Mouse (Mus musculus): ENCODE measurements around the gene Adamtsl3. TPM values are rescaled to one million over a fixed set of nuclear protein-coding genes. Genes with fewer than 3 reads are reported as not detected.
"Not testable (repeated sequence)": the region's sequence is repeated elsewhere in the genome, so short reads cannot be mapped to it uniquely, and the experiment has no call there.

Adamtsl3 gene
- polyA plus RNA-seq, 1 experiment: 0.20 TPM

DNA sequence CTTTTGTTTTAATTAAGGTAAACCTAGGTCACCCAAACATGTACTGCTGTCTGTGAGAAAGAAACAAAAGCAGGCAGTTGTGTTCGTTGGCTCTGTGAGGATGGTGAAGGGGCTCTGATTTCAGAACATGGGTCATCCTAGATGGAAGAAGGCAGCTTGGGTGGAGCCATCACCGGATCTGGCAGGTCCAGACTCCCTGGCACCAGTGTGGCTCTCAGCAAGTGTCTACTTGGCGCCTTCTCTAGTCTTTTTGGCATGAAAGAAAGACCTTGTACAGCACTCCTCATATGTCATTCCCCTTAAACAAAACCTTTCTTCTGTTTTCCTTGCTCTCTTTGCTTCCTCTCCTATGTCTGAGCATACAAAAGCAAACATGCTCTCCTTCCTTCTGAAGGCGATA is 75.5 kb downstream of the Adamtsl3 start:
- no peak overlapping the region for H3K27ac ChIP-seq (ENCODE audit: control insufficient read depth, insufficient read depth, low read depth, low read length, poor library complexity)
- no peak overlapping the region for H3K4me3 ChIP-seq (replicated peaks; ENCODE audit: control insufficient read depth, low read depth, low read length)
- H3K4me1 ChIP-seq (ENCODE audit: control insufficient read depth, insufficient read depth, low read length): no peaks in the 10 kb centered on the region
- TF ChIP-seq CTCF (IDR thresholded peaks at IDR 0.05; ENCODE audit: control insufficient read depth, insufficient read depth, low read length): no peak
- no peak for TF ChIP-seq POLR2A (IDR thresholded peaks at IDR 0.05; ENCODE audit: borderline replicate concordance, control insufficient read depth, low read depth, low read length)
- WGBS: 78% methylated on average over 4 of the region's 4 CpGs

DNA sequence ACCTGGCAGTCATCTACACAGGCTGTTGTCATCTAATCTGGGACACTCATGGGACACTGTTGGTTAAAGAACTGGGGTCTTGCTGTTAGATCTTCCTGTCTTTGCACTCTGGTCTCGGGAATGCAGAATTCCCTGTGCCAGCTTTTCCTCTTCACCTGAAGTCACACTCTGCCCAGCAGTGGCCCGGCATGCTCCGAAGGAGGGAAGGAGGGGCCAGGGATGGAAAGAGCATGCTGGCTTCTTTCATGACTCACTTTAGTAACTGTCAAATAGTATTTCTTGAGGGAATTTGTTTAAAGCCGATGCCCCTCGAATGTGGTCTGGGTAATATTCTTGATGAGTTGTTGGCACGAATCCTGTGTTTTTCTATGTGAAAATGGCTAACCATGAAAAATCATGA is 81.2 kb downstream of the Adamtsl3 start:
- 81% methylated on average over 6 of the region's 6 CpGs for WGBS
- Histone ChIP-seq H3K27ac (ENCODE audit: control insufficient read depth, insufficient read depth, low read depth, low read length, poor library complexity) (no peak overlapping the region), H3K4me3 (replicated peaks; ENCODE audit: control insufficient read depth, low read depth, low read length) (no peak overlapping the region), H3K4me1 (ENCODE audit: control insufficient read depth, insufficient read depth, low read length) (no peaks in the 10 kb centered on the region)
- no peak for TF ChIP-seq POLR2A (IDR thresholded peaks at IDR 0.05; ENCODE audit: borderline replicate concordance, control insufficient read depth, low read depth, low read length)
- TF ChIP-seq CTCF (IDR thresholded peaks at IDR 0.05; ENCODE audit: control insufficient read depth, insufficient read depth, low read length): no peak

DNA sequence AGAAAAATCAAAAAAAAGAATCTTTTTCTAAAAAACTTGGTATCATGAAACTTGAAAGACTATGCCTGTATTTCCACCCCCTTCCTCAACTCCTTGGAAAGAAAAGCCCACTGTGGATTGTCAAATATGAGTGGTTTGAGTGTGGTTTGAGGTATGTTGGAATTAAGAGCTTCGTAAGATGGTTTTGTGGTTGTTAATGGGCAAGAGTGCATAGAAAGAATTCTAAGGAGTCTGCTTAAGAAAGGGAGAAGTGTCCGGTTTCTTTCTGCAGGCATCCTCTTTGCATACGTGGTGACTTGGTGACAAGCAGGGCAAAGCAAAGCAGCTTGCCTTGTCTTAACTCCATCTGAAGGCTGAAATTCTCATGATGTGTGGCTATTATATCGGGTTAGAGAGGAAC is 81.6 kb downstream of the Adamtsl3 start:
- no peak for TF ChIP-seq POLR2A (IDR thresholded peaks at IDR 0.05; ENCODE audit: borderline replicate concordance, control insufficient read depth, low read depth, low read length)
- TF ChIP-seq CTCF (IDR thresholded peaks at IDR 0.05; ENCODE audit: control insufficient read depth, insufficient read depth, low read length): no peak
- no peak overlapping the region for H3K27ac ChIP-seq (ENCODE audit: control insufficient read depth, insufficient read depth, low read depth, low read length, poor library complexity)
- WGBS: 70% methylated on average over 4 of the region's 4 CpGs
- H3K4me1 ChIP-seq (ENCODE audit: control insufficient read depth, insufficient read depth, low read length): no peaks in the 10 kb centered on the region
- H3K4me3 ChIP-seq (replicated peaks; ENCODE audit: control insufficient read depth, low read depth, low read length): no peak overlapping the region

DNA sequence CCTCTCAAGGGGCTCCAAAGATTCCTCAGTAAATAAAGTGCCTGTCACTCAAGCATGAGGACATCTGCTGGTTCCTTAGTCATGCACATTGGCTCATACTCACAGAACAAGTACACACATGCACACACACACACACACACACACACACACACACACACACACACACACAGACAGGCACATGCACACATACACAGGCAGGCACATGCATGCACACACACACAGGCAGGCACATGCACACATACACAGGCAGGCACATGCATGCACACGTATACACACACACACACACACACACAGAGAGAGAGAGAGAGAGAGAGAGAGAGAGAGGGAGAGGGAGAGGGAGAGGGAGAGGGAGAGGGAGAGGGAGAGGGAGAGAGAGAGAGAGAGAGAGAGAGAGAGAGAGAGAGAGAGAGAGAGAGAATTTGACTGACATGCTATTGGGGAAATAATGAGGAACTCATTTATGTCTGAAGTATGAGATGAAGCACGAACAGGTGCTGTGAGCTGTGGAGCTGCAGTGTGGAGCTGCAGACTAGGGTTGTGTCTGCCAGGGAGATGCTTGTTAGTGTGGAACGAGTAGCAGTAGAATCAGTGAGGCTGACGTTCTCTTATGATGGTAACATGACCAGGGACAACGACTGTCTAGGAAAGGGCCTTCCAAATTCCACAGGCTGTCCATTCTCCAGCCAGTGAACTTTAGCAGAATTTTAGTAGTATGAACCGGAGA is 85.0 kb downstream of the Adamtsl3 start:
- not testable (repeated sequence) for H3K4me1 ChIP-seq (ENCODE audit: control insufficient read depth, insufficient read depth, low read length); H3K4me3 ChIP-seq (replicated peaks; ENCODE audit: control insufficient read depth, low read depth, low read length); H3K27ac ChIP-seq (ENCODE audit: control insufficient read depth, insufficient read depth, low read depth, low read length, poor library complexity)
- 66% methylated on average over 6 of the region's 6 CpGs for WGBS

DNA sequence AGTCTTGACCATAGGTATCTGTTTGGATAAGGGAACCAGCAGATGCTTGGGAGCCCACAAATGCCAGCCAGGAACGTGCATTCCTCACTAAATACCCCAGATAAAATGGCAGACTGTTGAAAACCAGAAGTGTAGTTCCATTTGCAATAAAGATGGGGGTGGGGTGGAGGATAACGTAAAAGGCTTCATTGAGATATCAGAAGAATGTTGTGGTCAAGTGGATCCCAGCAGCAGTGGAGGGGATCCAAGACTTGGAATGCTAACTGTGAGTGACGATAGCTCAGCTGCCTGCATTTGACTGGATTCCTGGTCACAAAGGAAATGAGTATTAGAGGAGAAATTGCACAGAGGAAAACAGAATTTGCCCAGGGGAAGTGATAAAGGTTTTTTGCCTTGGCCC is 87.1 kb downstream of the Adamtsl3 start:
- Histone ChIP-seq H3K4me3 (replicated peaks; ENCODE audit: control insufficient read depth, low read depth, low read length) (no peak overlapping the region), H3K27ac (ENCODE audit: control insufficient read depth, insufficient read depth, low read depth, low read length, poor library complexity) (no peak overlapping the region), H3K4me1 (ENCODE audit: control insufficient read depth, insufficient read depth, low read length) (no peaks in the 10 kb centered on the region)
- WGBS: 72% methylated on average over 3 of the region's 3 CpGs
- no peak for TF ChIP-seq CTCF (IDR thresholded peaks at IDR 0.05; ENCODE audit: control insufficient read depth, insufficient read depth, low read length)
- no peak for TF ChIP-seq POLR2A (IDR thresholded peaks at IDR 0.05; ENCODE audit: borderline replicate concordance, control insufficient read depth, low read depth, low read length)

DNA sequence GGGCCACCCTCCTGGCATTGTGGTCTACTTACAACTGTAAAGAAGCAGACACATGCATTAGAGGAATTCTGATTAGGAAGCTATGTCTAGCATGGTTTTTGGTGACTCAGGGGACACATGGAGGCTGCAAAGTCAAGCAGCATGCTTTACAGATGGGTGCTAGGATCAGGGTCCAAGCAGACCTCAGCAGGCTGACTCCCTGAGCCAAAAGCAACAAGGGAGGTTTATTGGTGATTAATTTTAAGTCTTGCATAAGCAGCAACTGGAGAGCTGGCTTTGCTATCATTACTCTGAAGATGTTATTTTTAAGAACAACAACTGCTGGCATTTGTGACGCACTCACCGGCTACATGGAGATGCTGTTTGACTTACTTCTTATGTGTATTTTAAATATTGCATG is 88.1 kb downstream of the Adamtsl3 start:
- H3K4me1 ChIP-seq (ENCODE audit: control insufficient read depth, insufficient read depth, low read length): no peaks in the 10 kb centered on the region
- no peak overlapping the region for H3K27ac ChIP-seq (ENCODE audit: control insufficient read depth, insufficient read depth, low read depth, low read length, poor library complexity)
- H3K4me3 ChIP-seq (replicated peaks; ENCODE audit: control insufficient read depth, low read depth, low read length): no peak overlapping the region
- TF ChIP-seq CTCF (IDR thresholded peaks at IDR 0.05; ENCODE audit: control insufficient read depth, insufficient read depth, low read length) (no peak), POLR2A (IDR thresholded peaks at IDR 0.05; ENCODE audit: borderline replicate concordance, control insufficient read depth, low read depth, low read length) (no peak)
- 88% methylated on average over 2 of the region's 2 CpGs for WGBS

DNA sequence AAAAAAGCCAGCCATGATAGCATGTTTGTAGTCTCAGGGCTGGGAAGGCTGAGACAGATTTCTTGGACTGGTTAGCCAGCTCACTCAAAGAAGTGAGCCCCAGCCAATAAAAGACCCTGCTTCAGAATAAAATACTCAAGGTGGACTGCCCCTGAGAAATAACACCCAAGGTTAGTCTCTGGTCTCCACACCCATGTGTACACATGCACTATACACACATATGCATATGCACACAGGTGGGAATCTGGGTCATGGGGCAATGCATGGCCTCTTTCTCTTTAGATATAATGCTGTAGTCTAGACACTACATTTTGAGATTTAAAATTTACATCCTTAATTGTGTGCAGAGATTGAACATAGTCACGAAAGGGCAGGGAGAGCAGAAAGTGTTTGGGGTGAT is 88.8 kb downstream of the Adamtsl3 start:
- Histone ChIP-seq H3K27ac (ENCODE audit: control insufficient read depth, insufficient read depth, low read depth, low read length, poor library complexity) (no peak overlapping the region), H3K4me3 (replicated peaks; ENCODE audit: control insufficient read depth, low read depth, low read length) (no peak overlapping the region), H3K4me1 (ENCODE audit: control insufficient read depth, insufficient read depth, low read length) (no peaks in the 10 kb centered on the region)
- 78% methylated on average over 1 of the region's 1 CpGs for WGBS
- no peak for TF ChIP-seq CTCF (IDR thresholded peaks at IDR 0.05; ENCODE audit: control insufficient read depth, insufficient read depth, low read length)
- no peak for TF ChIP-seq POLR2A (IDR thresholded peaks at IDR 0.05; ENCODE audit: borderline replicate concordance, control insufficient read depth, low read depth, low read length)

DNA sequence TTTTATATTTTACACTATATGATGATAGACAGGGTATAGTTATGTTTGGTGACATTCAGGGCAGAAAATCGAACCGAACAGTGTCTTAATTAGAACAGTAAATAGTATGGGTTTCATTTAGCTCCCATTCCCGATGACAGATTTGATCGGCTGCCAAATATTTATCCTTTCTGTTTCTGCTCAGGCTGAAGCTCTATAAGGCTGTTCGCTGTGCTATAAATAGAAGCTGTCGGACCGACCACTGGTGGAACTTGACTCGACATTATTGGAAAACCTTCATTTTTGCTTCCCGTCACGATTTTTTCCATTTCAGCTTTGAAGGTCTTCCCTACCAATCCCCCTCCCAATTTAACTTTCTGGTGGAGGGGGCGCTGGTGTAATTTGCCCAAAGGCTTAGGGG is 89.9 kb downstream of the Adamtsl3 start:
- TF ChIP-seq POLR2A (IDR thresholded peaks at IDR 0.05; ENCODE audit: borderline replicate concordance, control insufficient read depth, low read depth, low read length) (no peak), CTCF (IDR thresholded peaks at IDR 0.05; ENCODE audit: control insufficient read depth, insufficient read depth, low read length) (no peak)
- WGBS: 86% methylated on average over 11 of the region's 11 CpGs
- no peak overlapping the region for H3K4me3 ChIP-seq (replicated peaks; ENCODE audit: control insufficient read depth, low read depth, low read length)

DNA sequence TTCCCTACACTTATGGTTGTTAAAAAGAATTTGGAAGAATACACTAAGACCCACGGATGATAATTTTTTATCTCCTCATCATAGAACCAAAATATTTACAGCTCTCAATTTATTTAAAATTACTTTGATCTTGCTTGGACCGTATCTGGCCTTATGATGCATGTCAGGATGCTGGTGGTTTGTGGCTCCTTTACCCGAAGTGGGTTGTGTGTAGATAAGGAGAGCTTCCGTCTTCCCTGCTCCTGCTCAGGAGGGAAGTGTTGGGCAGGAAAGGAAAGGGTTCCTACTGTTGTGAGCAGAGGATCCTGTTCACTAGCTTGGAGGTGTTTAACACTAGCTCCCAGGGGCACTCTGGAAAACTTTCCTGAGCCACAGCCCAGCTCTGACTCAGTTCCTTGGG is 94.0 kb downstream of the Adamtsl3 start:
- TF ChIP-seq CTCF (IDR thresholded peaks at IDR 0.05; ENCODE audit: control insufficient read depth, insufficient read depth, low read length) (no peak), POLR2A (IDR thresholded peaks at IDR 0.05; ENCODE audit: borderline replicate concordance, control insufficient read depth, low read depth, low read length) (no peak)
- no peak overlapping the region for H3K4me3 ChIP-seq (replicated peaks; ENCODE audit: control insufficient read depth, low read depth, low read length)
- no peaks in the 10 kb centered on the region for H3K4me1 ChIP-seq (ENCODE audit: control insufficient read depth, insufficient read depth, low read length)
- H3K27ac ChIP-seq (ENCODE audit: control insufficient read depth, insufficient read depth, low read depth, low read length, poor library complexity): no peak overlapping the region
- whole genome bisulfite sequencing: 13% methylated on average over 4 of the region's 4 CpGs

More for the DNA sequence above, 89.9 kb downstream of the Adamtsl3 start:
- Histone ChIP-seq H3K4me1 (ENCODE audit: control insufficient read depth, insufficient read depth, low read length) (no peaks in the 10 kb centered on the region), H3K27ac (ENCODE audit: control insufficient read depth, insufficient read depth, low read depth, low read length, poor library complexity) (no peak overlapping the region)

Measured in bone marrow, adult 2 months (tissue).